Mouse (Mus musculus): ENCODE measurements at regions not wholly inside any gene's neighbourhood (a gene's known extent, or its start where the extent isn't known, plus 50 kb on each side); places are given as distances from the start of the nearest gene placed in this dataset.

GRCm38 (mm10) chr19:54583574-54583973 lies 539.6 kb downstream of the Adra2a start:
- no peaks in the 10 kb centered on the region for H3K27me3 ChIP-seq (replicated peaks)
- no peaks in the 10 kb centered on the region for H3K36me3 ChIP-seq (replicated peaks; ENCODE audit: low read length)
- no peaks in the 10 kb centered on the region for H3K4me1 ChIP-seq
- H3K9me3 ChIP-seq = no peaks in the 10 kb centered on the region
- TF ChIP-seq FLI1 (IDR thresholded peaks at IDR 0.05; ENCODE audit: low read length) (no peak), GATA1 (IDR thresholded peaks at IDR 0.05; ENCODE audit: borderline replicate concordance, low read length) (no peak)
- no peak overlapping the region for H3K4me3 ChIP-seq (replicated peaks)

- TF ChIP-seq FLI1 (IDR thresholded peaks at IDR 0.05; ENCODE audit: low read length) = no peak
- no peak for TF ChIP-seq GATA1 (IDR thresholded peaks at IDR 0.05; ENCODE audit: borderline replicate concordance, low read length)
Observed at GRCm38 (mm10) chr19:54584687-54585237, 540.8 kb downstream of the Adra2a start.

GRCm38 (mm10) chr19:54585326-54585725 lies 541.4 kb downstream of the Adra2a start:
- no peak for TF ChIP-seq GATA1 (IDR thresholded peaks at IDR 0.05; ENCODE audit: borderline replicate concordance, low read length)
- TF ChIP-seq FLI1 (IDR thresholded peaks at IDR 0.05; ENCODE audit: low read length) = no peak
- no peaks in the 10 kb centered on the region for H3K27me3 ChIP-seq (replicated peaks)

More at GRCm38 (mm10) chr19:54584687-54585237, 540.8 kb downstream of the Adra2a start:
- Histone ChIP-seq H3K4me1 (no peaks in the 10 kb centered on the region), H3K27me3 (replicated peaks) (no peaks in the 10 kb centered on the region), H3K36me3 (replicated peaks; ENCODE audit: low read length) (no peaks in the 10 kb centered on the region), H3K4me3 (replicated peaks) (no peak overlapping the region), H3K9me3 (no peaks in the 10 kb centered on the region)

GRCm38 (mm10) chr19:54603345-54603744 lies 523.7 kb downstream of the Gpam start:
- Histone ChIP-seq H3K27me3 (replicated peaks) (no peaks in the 10 kb centered on the region), H3K9me3 (no peaks in the 10 kb centered on the region), H3K36me3 (replicated peaks; ENCODE audit: low read length) (no peaks in the 10 kb centered on the region), H3K4me3 (replicated peaks) (no peak overlapping the region), H3K4me1 (no peaks in the 10 kb centered on the region)
- no peak for TF ChIP-seq GATA1 (IDR thresholded peaks at IDR 0.05; ENCODE audit: borderline replicate concordance, low read length)
- no peak for TF ChIP-seq FLI1 (IDR thresholded peaks at IDR 0.05; ENCODE audit: low read length)

More at GRCm38 (mm10) chr19:54585326-54585725, 541.4 kb downstream of the Adra2a start:
- Histone ChIP-seq H3K36me3 (replicated peaks; ENCODE audit: low read length) (no peaks in the 10 kb centered on the region), H3K4me3 (replicated peaks) (no peak overlapping the region), H3K9me3 (no peaks in the 10 kb centered on the region), H3K4me1 (no peaks in the 10 kb centered on the region)

- Histone ChIP-seq H3K4me1 (no peaks in the 10 kb centered on the region), H3K9me3 (no peaks in the 10 kb centered on the region), H3K27me3 (replicated peaks) (no peaks in the 10 kb centered on the region), H3K36me3 (replicated peaks; ENCODE audit: low read length) (no peaks in the 10 kb centered on the region), H3K4me3 (replicated peaks) (no peak overlapping the region)
- no peak for TF ChIP-seq GATA1 (IDR thresholded peaks at IDR 0.05; ENCODE audit: borderline replicate concordance, low read length)
Observed at GRCm38 (mm10) chr19:54605346-54605745, 521.7 kb downstream of the Gpam start.

- TF ChIP-seq FLI1 (IDR thresholded peaks at IDR 0.05; ENCODE audit: low read length) = no peak
- no peak for TF ChIP-seq GATA1 (IDR thresholded peaks at IDR 0.05; ENCODE audit: borderline replicate concordance, low read length)
Observed at GRCm38 (mm10) chr19:54616924-54617323, 510.1 kb downstream of the Gpam start.

More at GRCm38 (mm10) chr19:54616924-54617323, 510.1 kb downstream of the Gpam start:
- H3K36me3 ChIP-seq (replicated peaks; ENCODE audit: low read length) = no peaks in the 10 kb centered on the region
- H3K9me3 ChIP-seq = peaks cover 12% of the 10 kb centered on the region
- H3K4me1 ChIP-seq = no peaks in the 10 kb centered on the region
- H3K4me3 ChIP-seq (replicated peaks) = no peak overlapping the region
- H3K27me3 ChIP-seq (replicated peaks) = no peaks in the 10 kb centered on the region

Measured in megakaryocyte, embryonic 14.5 days (primary cell).